Mouse (Mus musculus): Measurements from ENCODE around the gene Pign.

The Pign gene

GRCm38 (mm10) chr1:105566051-105566450 lies 97.4 kb downstream of the Pign start:
- in situ Hi-C loops (cut with MboI, MseI), result no loop called here

GRCm38 (mm10) chr1:105564289-105564688 lies 99.2 kb downstream of the Pign start:
- in situ Hi-C loops (cut with MboI, MseI), result no loop called here

GRCm38 (mm10) chr1:105563821-105564220 lies 99.7 kb downstream of the Pign start:
- in situ Hi-C loops (cut with MboI, MseI), result no loop called here

GRCm38 (mm10) chr1:105556078-105556477 lies 107.4 kb downstream of the Pign start:
- in situ Hi-C loops (cut with MboI, MseI), result no loop called here

- in situ Hi-C loops (cut with MboI, MseI), result no loop called here
Measured at GRCm38 (mm10) chr1:105555192-105555718, 108.2 kb downstream of the Pign start.

- in situ Hi-C loops (cut with MboI, MseI), result no loop called here
Measured at GRCm38 (mm10) chr1:105553130-105553529, 110.3 kb downstream of the Pign start.

GRCm38 (mm10) chr1:105550163-105550562 lies 113.3 kb downstream of the Pign start:
- in situ Hi-C loops (cut with MboI, MseI), result no loop called here

GRCm38 (mm10) chr1:105549648-105550047 lies 113.8 kb downstream of the Pign start:
- in situ Hi-C loops (cut with MboI, MseI), result no loop called here

- in situ Hi-C loops (cut with MboI, MseI), result no loop called here
Measured at GRCm38 (mm10) chr1:105543051-105543450, 120.4 kb downstream of the Pign start.

GRCm38 (mm10) chr1:105523768-105524167 lies 139.7 kb downstream of the Pign start:
- in situ Hi-C loops (cut with MboI, MseI), result no loop called here

- in situ Hi-C loops (cut with MboI, MseI), result no loop called here
Measured at GRCm38 (mm10) chr1:105522321-105522720, 141.2 kb downstream of the Pign start.

GRCm38 (mm10) chr1:105518101-105518500 lies 145.4 kb downstream of the Pign start:
- in situ Hi-C loops (cut with MboI, MseI), result loop anchor here (5.0 kb wide), 1 partner anchor 81 kb away; no protein-coding TSS in a partner anchor

- in situ Hi-C loops (cut with MboI, MseI), result no loop called here
Measured at GRCm38 (mm10) chr1:105507116-105507515, 156.4 kb downstream of the Pign start.

GRCm38 (mm10) chr1:105492626-105493025 lies 170.9 kb downstream of the Pign start:
- in situ Hi-C loops (cut with MboI, MseI), result no loop called here

GRCm38 (mm10) chr1:105489456-105489855 lies 174.0 kb downstream of the Pign start:
- in situ Hi-C loops (cut with MboI, MseI), result no loop called here

GRCm38 (mm10) chr1:105487037-105487436 lies 176.4 kb downstream of the Pign start:
- in situ Hi-C loops (cut with MboI, MseI), result no loop called here

Data from T-helper 2 cell (primary cell).